Comparison of ENCODE assay signal across 26 mouse cellular contexts in genomic region chr17:25943769-25944168, GRCm38 (mm10). TPM values are rescaled to one million over a fixed set of nuclear protein-coding genes. Genes with fewer than 3 reads are reported as not detected.
DNase-seq lines count a peak whose midpoint lies in the region; ATAC-seq and TF ChIP-seq lines count a peak whose summit lies in the region.
"Had no signal": no experiment of that assay in that cellular context is flagged by ENCODE, and none has a peak within 500 bp of the region (broad histone marks: within the 10 kb centered on the region; RNA-seq: fewer than 3 reads in every experiment).

No protein-coding gene starts in this region.

- H3K27ac ChIP-seq in layer of hippocampus, adult 2 months, result peak overlapping the region; percentile 39; the same call in 1 of the 2 replicates
- peak overlapping the region; percentile 99 for H3K27ac ChIP-seq in liver, embryonic 15.5 days (replicated peaks)
- no peak overlapping the region for H3K27ac ChIP-seq in left cerebral cortex, adult 2 months
- H3K27ac ChIP-seq: embryonic facial prominence, embryonic 15.5 days; heart, embryonic 15.5 days; hindbrain, embryonic 13.5 days; kidney, postnatal 0 days; neural tube, embryonic 13.5 days had no signal

- 72% methylated on average over 9 of the region's 9 CpGs for WGBS in liver, embryonic 15.5 days (ENCODE audit: insufficient replicate concordance)

- peak overlapping the region; percentile 79 for H3K4me2 ChIP-seq in liver, embryonic 15.5 days
- H3K4me2 ChIP-seq: embryonic facial prominence, embryonic 15.5 days; heart, embryonic 15.5 days; hindbrain, embryonic 13.5 days; neural tube, embryonic 13.5 days had no signal

- H3K27me3 ChIP-seq in erythroblast, embryonic 14.5 days (ENCODE audit: control insufficient read depth), result no peaks in the 10 kb centered on the region
- H3K27me3 ChIP-seq in liver, embryonic 15.5 days, result peaks cover under 1% of the 10 kb centered on the region; the same call in 1 of the 2 replicates
- H3K27me3 ChIP-seq: embryonic facial prominence, embryonic 15.5 days; heart, embryonic 15.5 days; neural tube, embryonic 13.5 days; Patski had no signal

- H3K4me1 ChIP-seq in erythroblast, embryonic 14.5 days (ENCODE audit: control insufficient read depth), result peaks cover 80% of the 10 kb centered on the region
- H3K4me1 ChIP-seq in liver, embryonic 15.5 days (replicated peaks), result peaks cover 82% of the 10 kb centered on the region

- no peaks in the 10 kb centered on the region for H3K9me3 ChIP-seq in erythroblast, embryonic 14.5 days (ENCODE audit: control insufficient read depth, low read length)
- H3K9me3 ChIP-seq in liver, embryonic 15.5 days (replicated peaks), result no peaks in the 10 kb centered on the region
- H3K9me3 ChIP-seq: embryonic facial prominence, embryonic 15.5 days; heart, embryonic 15.5 days; hindbrain, embryonic 13.5 days; neural tube, embryonic 13.5 days had no signal

- ATAC-seq in erythroblast, adult 5-6 weeks (replicated peaks; ENCODE audit: low FRiP score, poor library complexity, severe bottlenecking), result no peak
- ATAC-seq in liver, embryonic 15.5 days (ENCODE audit: insufficient read depth), result no peak
- ATAC-seq: activated CD4-positive, CD25-positive, alpha-beta regulatory T cell, adult 4 months; forebrain, embryonic 14.5 days; Patski had no signal

- no peak for TF ChIP-seq CTCF in layer of hippocampus, adult 2 months (conservative IDR thresholded peaks at IDR 0.05)
- no peak for TF ChIP-seq CTCF in left cerebral cortex, adult 2 months (IDR thresholded peaks at IDR 0.05)

- intact Hi-C loops in left cerebral cortex, adult 2 months (cut with DNase I), result loop anchor here (2.0 to 5.0 kb wide), 2 partner anchors 41 to 46 kb away; partner anchors contain the start of gene Capn15
- intact Hi-C loops in left cerebral cortex, postnatal 14 days (cut with DNase I), result no loop called here

- no peak for DNase-seq in layer of hippocampus, adult 2 months (ENCODE audit: low spot score in 2 of 2)
- DNase-seq in layer of hippocampus, adult 8-10 months (ENCODE audit: low spot score in 2 of 2), result no peak
- DNase-seq in Muller cell, postnatal 12 days (ENCODE audit: inconsistent ontology term), result peak; percentile 32
- no peak for DNase-seq in left cerebral cortex, adult 2 months (ENCODE audit: extremely low spot score in 1 of 2, low spot score in 2 of 2)
- no peak for DNase-seq in left cerebral cortex, postnatal 14 days (ENCODE audit: low spot score in 2 of 2)
- DNase-seq: adrenal gland, postnatal 25 days; cerebellum, adult 9-11 months; gastrocnemius, postnatal 36 days; lung, postnatal 36 days; right cerebral cortex, postnatal 4 days; thymus, postnatal 4 days had no signal

- peak overlapping the region; percentile 69 for H3K9ac ChIP-seq in liver, embryonic 15.5 days
- H3K9ac ChIP-seq: embryonic facial prominence, embryonic 15.5 days; heart, embryonic 15.5 days; hindbrain, embryonic 13.5 days; neural tube, embryonic 13.5 days had no signal

- peaks cover 73% of the 10 kb centered on the region for H3K36me3 ChIP-seq in erythroblast, embryonic 14.5 days (ENCODE audit: control insufficient read depth)
- H3K36me3 ChIP-seq in liver, embryonic 15.5 days (replicated peaks), result peaks cover 22% of the 10 kb centered on the region
- H3K36me3 ChIP-seq: embryonic facial prominence, embryonic 15.5 days; heart, embryonic 15.5 days; neural tube, embryonic 13.5 days had no signal

- peak overlapping the region; percentile 81 for H3K4me3 ChIP-seq in erythroblast, embryonic 14.5 days (replicated peaks)
- H3K4me3 ChIP-seq in layer of hippocampus, adult 2 months, result no peak overlapping the region
- H3K4me3 ChIP-seq in liver, embryonic 15.5 days (replicated peaks), result peak overlapping the region; percentile 83
- H3K4me3 ChIP-seq in left cerebral cortex, adult 2 months, result no peak overlapping the region
- H3K4me3 ChIP-seq: embryonic facial prominence, embryonic 15.5 days; heart, embryonic 15.5 days; hindbrain, embryonic 13.5 days; neural tube, embryonic 13.5 days had no signal

RNA-seq across cellular contexts. Expression of gene Pigq, which starts 1.0 kb away (rescaled TPM):
- polyA plus RNA-seq in erythroblast, embryonic 14.5 days (2012), result 164 and 218 TPM in 2 replicates
- 1,336 and 1,664 TPM in 2 replicates for total RNA-seq in erythroblast, adult 5-6 weeks (2015; ENCODE audit: low replicate concordance)
- total RNA-seq in erythroblast, adult 5-6 weeks (2017; ENCODE audit: low replicate concordance), result 1,480 and 1,728 TPM in 2 replicates
- total RNA-seq in layer of hippocampus, adult 2 months (2021), result 100 to 1,000 TPM; 120 TPM
- 100 to 1,000 TPM; 104 to 128 (median 120) TPM for total RNA-seq in layer of hippocampus, adult 8-10 months (2022)
- 156 and 174 TPM in 2 replicates for polyA plus RNA-seq in liver, embryonic 15.5 days (2015; fragmentation: Nextera tagmentation; extraction: Ambion mirVana)
- total RNA-seq in left cerebral cortex, adult 2 months (2021), result 100 to 1,000 TPM in 1 of 2 experiments, 10 to 100 TPM in 1; 96.5 to 118 TPM
- total RNA-seq in left cerebral cortex, postnatal 14 days (2021), result 100 to 1,000 TPM; 138 to 145 TPM

RNA-seq across cellular contexts. Expression of gene Nhlrc4, which starts 1.0 kb away (rescaled TPM):
- 2.9 and 3.4 TPM in 2 replicates for polyA plus RNA-seq in erythroblast, embryonic 14.5 days (2012)
- 49.2 and 66.7 TPM in 2 replicates for total RNA-seq in erythroblast, adult 5-6 weeks (2015; ENCODE audit: low replicate concordance)
- 40.7 and 62.0 TPM in 2 replicates for total RNA-seq in erythroblast, adult 5-6 weeks (2017; ENCODE audit: low replicate concordance)
- total RNA-seq in layer of hippocampus, adult 2 months (2021), result 1 to 10 TPM; 1.3 to 1.5 TPM
- total RNA-seq in layer of hippocampus, adult 8-10 months (2022), result 1 to 10 TPM in 1 of 4 experiments, under 1 TPM in 2, not detected in 1; 0.16 to 2.8 (median 0.28) TPM
- polyA plus RNA-seq in liver, embryonic 15.5 days (2015; fragmentation: Nextera tagmentation; extraction: Ambion mirVana), result 6.1 and 6.7 TPM in 2 replicates
- total RNA-seq in left cerebral cortex, adult 2 months (2021), result under 1 TPM; 0.20 to 0.87 TPM
- total RNA-seq in left cerebral cortex, postnatal 14 days (2021), result not detected
- total RNA-seq: adrenal gland, postnatal 25 days; gastrocnemius, postnatal 36 days; left cerebral cortex, postnatal 10 days; monocyte, adult 5-6 weeks had no signal
- polyA plus RNA-seq: activated CD4-positive, CD25-positive, alpha-beta regulatory T cell, adult 4 months; forebrain, embryonic 14.5 days; hindbrain, embryonic 13.5 days; intestine, embryonic 14.5 days; neural tube, embryonic 13.5 days had no signal

RNA-seq across cellular contexts. Expression of gene A930017K11Rik, which starts 8.6 kb away (rescaled TPM):
- polyA plus RNA-seq in erythroblast, embryonic 14.5 days (2012), result 0.25 TPM in 2 replicates
- total RNA-seq in erythroblast, adult 5-6 weeks (2015; ENCODE audit: low replicate concordance), result not detected in 2 replicates
- total RNA-seq in erythroblast, adult 5-6 weeks (2017; ENCODE audit: low replicate concordance), result not detected in 2 replicates
- total RNA-seq in layer of hippocampus, adult 2 months (2021), result under 1 TPM; 0.41 to 0.64 TPM
- 1 to 10 TPM in 1 of 4 experiments, under 1 TPM in 3; 0.77 to 1.2 (median 0.88) TPM for total RNA-seq in layer of hippocampus, adult 8-10 months (2022)
- polyA plus RNA-seq in liver, embryonic 15.5 days (2015; fragmentation: Nextera tagmentation; extraction: Ambion mirVana), result 0.23 and 0.37 TPM in 2 replicates
- under 1 TPM; 0.26 to 0.27 TPM for total RNA-seq in left cerebral cortex, adult 2 months (2021)
- under 1 TPM in 1 of 2 experiments, not detected in 1; 0.13 TPM for total RNA-seq in left cerebral cortex, postnatal 14 days (2021)
- total RNA-seq: adrenal gland, postnatal 25 days; gastrocnemius, postnatal 36 days; left cerebral cortex, postnatal 10 days; liver, adult 2 months; monocyte, adult 5-6 weeks had no signal
- polyA plus RNA-seq: activated CD4-positive, CD25-positive, alpha-beta regulatory T cell, adult 4 months; liver, adult 2 months had no signal

RNA-seq across cellular contexts. Expression of gene Rab40c, which starts 24.2 kb away (rescaled TPM):
- 0.68 and 1.0 TPM in 2 replicates for polyA plus RNA-seq in erythroblast, embryonic 14.5 days (2012)
- total RNA-seq in erythroblast, adult 5-6 weeks (2015; ENCODE audit: low replicate concordance), result 2.3 and 6.7 TPM in 2 replicates
- total RNA-seq in erythroblast, adult 5-6 weeks (2017; ENCODE audit: low replicate concordance), result 1.2 and 1.5 TPM in 2 replicates
- 10 to 100 TPM; 50.1 to 51.1 TPM for total RNA-seq in layer of hippocampus, adult 2 months (2021)
- 10 to 100 TPM; 42.0 to 72.9 (median 46.4) TPM for total RNA-seq in layer of hippocampus, adult 8-10 months (2022)
- polyA plus RNA-seq in liver, embryonic 15.5 days (2015; fragmentation: Nextera tagmentation; extraction: Ambion mirVana), result 6.6 and 8.4 TPM in 2 replicates
- 10 to 100 TPM; 46.4 to 47.2 TPM for total RNA-seq in left cerebral cortex, adult 2 months (2021)
- 10 to 100 TPM; 53.7 to 57.3 TPM for total RNA-seq in left cerebral cortex, postnatal 14 days (2021)

RNA-seq across cellular contexts. Expression of gene Capn15, which starts 41.8 kb away (rescaled TPM):
- polyA plus RNA-seq in erythroblast, embryonic 14.5 days (2012), result 6.2 and 6.3 TPM in 2 replicates
- 1.2 and 1.5 TPM in 2 replicates for total RNA-seq in erythroblast, adult 5-6 weeks (2015; ENCODE audit: low replicate concordance)
- 1.4 and 2.4 TPM in 2 replicates for total RNA-seq in erythroblast, adult 5-6 weeks (2017; ENCODE audit: low replicate concordance)
- total RNA-seq in layer of hippocampus, adult 2 months (2021), result 10 to 100 TPM; 53.6 to 58.8 TPM
- 10 to 100 TPM; 45.4 to 61.2 (median 53.8) TPM for total RNA-seq in layer of hippocampus, adult 8-10 months (2022)
- 9.7 and 11.4 TPM in 2 replicates for polyA plus RNA-seq in liver, embryonic 15.5 days (2015; fragmentation: Nextera tagmentation; extraction: Ambion mirVana)
- 10 to 100 TPM; 53.9 to 59.3 TPM for total RNA-seq in left cerebral cortex, adult 2 months (2021)
- 10 to 100 TPM; 46.5 to 50.0 TPM for total RNA-seq in left cerebral cortex, postnatal 14 days (2021)

Comparison
In these comparisons a context has a peak if more than half of its experiments do, and no peak if none do; other contexts are left out.
1. H3K4me3 ChIP-seq: peak in erythroblast, embryonic 14.5 days (single experiment) and liver, embryonic 15.5 days (single experiment); none in layer of hippocampus, adult 2 months (single experiment) and left cerebral cortex, adult 2 months (single experiment).
2. RNA of gene Pigq, which starts 1.0 kb away (total RNA-seq): 1,336 to 1,728 TPM in erythroblast, adult 5-6 weeks; 138 to 145 TPM in left cerebral cortex, postnatal 14 days, 104 to 128 TPM in layer of hippocampus, adult 8-10 months, 120 TPM in layer of hippocampus, adult 2 months and 96.5 to 118 TPM in left cerebral cortex, adult 2 months; every median in the first group is over 4 times any median in the second.
3. RNA of gene Nhlrc4, which starts 1.0 kb away (total RNA-seq): 40.7 to 66.7 TPM in erythroblast, adult 5-6 weeks; 1.3 to 1.5 TPM in layer of hippocampus, adult 2 months, 0.20 to 0.87 TPM in left cerebral cortex, adult 2 months, 0.16 to 2.8 TPM in layer of hippocampus, adult 8-10 months and not detected in left cerebral cortex, postnatal 14 days; every median in the first group is over 10 times any median in the second.